Mouse (Mus musculus): ENCODE data around the gene 1700001K19Rik.

GRCm38 (mm10) chr12:110636293-110636692 lies 46.1 kb downstream of the 1700001K19Rik start:
- TF ChIP-seq POLR2A (IDR thresholded peaks at IDR 0.05; ENCODE audit: insufficient read length, low read depth): no peak
- no peak for TF ChIP-seq MAX (IDR thresholded peaks at IDR 0.05; ENCODE audit: low read depth)
- TF ChIP-seq E2F4 (IDR thresholded peaks at IDR 0.05; ENCODE audit: insufficient read depth): no peak
- TF ChIP-seq REST (IDR thresholded peaks at IDR 0.05; ENCODE audit: insufficient read depth, insufficient read length): no peak
- no peak for TF ChIP-seq TCF3 (IDR thresholded peaks at IDR 0.05; ENCODE audit: insufficient read length, low read depth)
- no peak for TF ChIP-seq MYOD1 (IDR thresholded peaks at IDR 0.05; ENCODE audit: control insufficient read depth in 1 of 3, insufficient read length in 2 of 3, low read depth in 2 of 3)
- TF ChIP-seq TCF12 (IDR thresholded peaks at IDR 0.05; ENCODE audit: insufficient read depth, poor library complexity, severe bottlenecking): no peak
- TF ChIP-seq USF1 (IDR thresholded peaks at IDR 0.05; ENCODE audit: low read depth): no peak
- TF ChIP-seq CEBPB (IDR thresholded peaks at IDR 0.05; ENCODE audit: insufficient read depth, poor library complexity, severe bottlenecking): no peak
- TF ChIP-seq MYOG (IDR thresholded peaks at IDR 0.05; ENCODE audit: control insufficient read depth in 1 of 3, insufficient read depth in 1 of 3, insufficient read length in 2 of 3, low read depth in 2 of 3): no peak
- TF ChIP-seq SRF (IDR thresholded peaks at IDR 0.05; ENCODE audit: control insufficient read depth, insufficient read length, low read depth): no peak
- TF ChIP-seq POLR2AphosphoS2 (IDR thresholded peaks at IDR 0.05; ENCODE audit: insufficient read length, low read depth): no peak

Data from myocyte (in vitro differentiated cells).